Mouse (Mus musculus): ENCODE results near the gene Chst2. TPM values are rescaled to one million over a fixed set of nuclear protein-coding genes. Genes with fewer than 3 reads are reported as not detected.

Gene Chst2
- total and polyA plus RNA-seq, 3 experiments = not detected

DNA sequence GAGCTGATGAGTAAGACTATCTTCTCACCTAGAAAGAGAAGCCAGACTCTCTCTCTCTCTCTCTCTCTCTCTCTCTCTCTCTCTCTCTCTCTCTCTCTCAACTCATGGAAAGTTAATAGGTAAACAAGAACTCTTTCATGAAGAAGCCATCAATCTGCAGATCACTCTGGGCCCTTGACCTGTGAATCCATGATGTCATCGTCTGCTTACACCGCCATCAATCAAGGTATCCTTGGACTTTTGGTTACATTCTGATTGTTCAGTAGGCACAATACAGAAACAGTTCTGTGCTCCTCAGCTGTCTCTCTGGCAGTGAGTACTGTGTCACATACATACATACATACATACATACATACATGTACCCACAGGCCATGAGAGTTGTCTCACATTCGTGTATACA is 16.6 kb downstream of the Chst2 start:
- Histone ChIP-seq H3K36me3 (ENCODE audit: control insufficient read depth in 1 of 2, insufficient read depth in 2 of 2, low read length in 2 of 2) (no peaks in the 10 kb centered on the region), H3K79me2 (ENCODE audit: control insufficient read depth, insufficient read depth, low read length, poor library complexity) (no peaks in the 10 kb centered on the region), H3K9me3 (replicated peaks; ENCODE audit: insufficient read depth, low read length) (no peaks in the 10 kb centered on the region), H3K4me3 (ENCODE audit: control insufficient read depth in 1 of 2, insufficient read depth in 1 of 2, low read depth in 2 of 2, low read length in 2 of 2) (no peak overlapping the region), H3K27ac (ENCODE audit: control insufficient read depth, low read depth, low read length) (no peak overlapping the region), H3K4me1 (ENCODE audit: control insufficient read depth in 1 of 2, insufficient read depth in 2 of 2, low read length in 2 of 2) (no peaks in the 10 kb centered on the region), H3K9ac (ENCODE audit: control insufficient read depth, low read depth, low read length, poor library complexity, severe bottlenecking) (no peak overlapping the region), H3K27me3 (ENCODE audit: control insufficient read depth in 1 of 2, insufficient read depth in 2 of 2, low read length in 2 of 2) (no peaks in the 10 kb centered on the region)
- DNase-seq (ENCODE audit: low read depth, low spot score) = no peak
- TF ChIP-seq JUND (IDR thresholded peaks at IDR 0.05; ENCODE audit: low read depth, low read length) (no peak), ZMIZ1 (IDR thresholded peaks at IDR 0.05; ENCODE audit: low read depth, low read length) (no peak), TBP (IDR thresholded peaks at IDR 0.05; ENCODE audit: low read depth, low read length) (no peak), GABPA (IDR thresholded peaks at IDR 0.05; ENCODE audit: low read depth, low read length) (no peak), MAFK (IDR thresholded peaks at IDR 0.05; ENCODE audit: borderline replicate concordance, low read depth, low read length) (no peak), RCOR1 (IDR thresholded peaks at IDR 0.05; ENCODE audit: low read depth, low read length) (no peak), MEF2A (IDR thresholded peaks at IDR 0.05; ENCODE audit: extremely low read depth, insufficient replicate concordance, low read depth, low read length, poor library complexity, severe bottlenecking) (no peak), ZC3H11A (IDR thresholded peaks at IDR 0.05; ENCODE audit: low read depth, low read length) (no peak), POLR2A (IDR thresholded peaks at IDR 0.05; ENCODE audit: control insufficient read depth in 1 of 2, insufficient read depth in 1 of 2, low read depth in 1 of 2, low read length in 2 of 2, poor library complexity in 1 of 2) (no peak)

GRCm38 (mm10) chr9:95387881-95388380 is 18.6 kb downstream of the Chst2 start:
- H3K9me3 ChIP-seq (replicated peaks; ENCODE audit: insufficient read depth, low read length) = no peaks in the 10 kb centered on the region
- no peaks in the 10 kb centered on the region for H3K36me3 ChIP-seq (ENCODE audit: control insufficient read depth in 1 of 2, insufficient read depth in 2 of 2, low read length in 2 of 2)
- H3K27ac ChIP-seq (ENCODE audit: control insufficient read depth, low read depth, low read length) = no peak overlapping the region
- no peak for TF ChIP-seq MAFK (IDR thresholded peaks at IDR 0.05; ENCODE audit: borderline replicate concordance, low read depth, low read length)
- H3K9ac ChIP-seq (ENCODE audit: control insufficient read depth, low read depth, low read length, poor library complexity, severe bottlenecking) = no peak overlapping the region
- no peaks in the 10 kb centered on the region for H3K79me2 ChIP-seq (ENCODE audit: control insufficient read depth, insufficient read depth, low read length, poor library complexity)
- DNase-seq (ENCODE audit: low read depth, low spot score) = no peak
- no peaks in the 10 kb centered on the region for H3K4me1 ChIP-seq (ENCODE audit: control insufficient read depth in 1 of 2, insufficient read depth in 2 of 2, low read length in 2 of 2)
- no peak overlapping the region for H3K4me3 ChIP-seq (ENCODE audit: control insufficient read depth in 1 of 2, insufficient read depth in 1 of 2, low read depth in 2 of 2, low read length in 2 of 2)
- no peaks in the 10 kb centered on the region for H3K27me3 ChIP-seq (ENCODE audit: control insufficient read depth in 1 of 2, insufficient read depth in 2 of 2, low read length in 2 of 2)

DNA sequence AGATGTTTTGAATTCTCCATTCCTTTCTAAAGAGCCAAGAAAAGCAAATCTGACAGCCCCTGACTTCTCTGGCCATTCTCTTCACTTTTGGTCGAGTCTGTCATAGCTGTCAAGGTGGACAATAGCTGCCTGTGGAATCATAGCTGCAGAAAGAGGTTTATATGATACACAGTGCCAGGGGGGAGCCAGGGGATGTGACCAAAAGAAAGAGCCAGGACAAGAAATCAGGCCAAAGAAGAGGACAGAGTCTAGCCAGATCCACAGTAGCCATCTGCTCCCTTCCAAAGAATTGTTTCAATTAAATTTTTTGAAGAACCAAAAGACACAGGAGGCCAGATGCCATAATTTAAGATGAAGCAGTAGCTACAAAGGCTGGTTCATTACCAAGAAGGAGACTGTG is 30.6 kb downstream of the Chst2 start:
- Histone ChIP-seq H3K79me2 (ENCODE audit: control insufficient read depth, insufficient read depth, low read length, poor library complexity) (no peaks in the 10 kb centered on the region), H3K27me3 (ENCODE audit: control insufficient read depth in 1 of 2, insufficient read depth in 2 of 2, low read length in 2 of 2) (no peaks in the 10 kb centered on the region), H3K27ac (ENCODE audit: control insufficient read depth, low read depth, low read length) (no peak overlapping the region), H3K4me3 (ENCODE audit: control insufficient read depth in 1 of 2, insufficient read depth in 1 of 2, low read depth in 2 of 2, low read length in 2 of 2) (no peak overlapping the region), H3K4me1 (ENCODE audit: control insufficient read depth in 1 of 2, insufficient read depth in 2 of 2, low read length in 2 of 2) (no peaks in the 10 kb centered on the region), H3K36me3 (ENCODE audit: control insufficient read depth in 1 of 2, insufficient read depth in 2 of 2, low read length in 2 of 2) (no peaks in the 10 kb centered on the region), H3K9me3 (replicated peaks; ENCODE audit: insufficient read depth, low read length) (no peaks in the 10 kb centered on the region), H3K9ac (ENCODE audit: control insufficient read depth, low read depth, low read length, poor library complexity, severe bottlenecking) (no peak overlapping the region)
- TF ChIP-seq POLR2AphosphoS2 (IDR thresholded peaks at IDR 0.05; ENCODE audit: low read length) (no peak), JUND (IDR thresholded peaks at IDR 0.05; ENCODE audit: low read depth, low read length) (no peak), USF1 (IDR thresholded peaks at IDR 0.05; ENCODE audit: low read depth, low read length) (no peak), HCFC1 (IDR thresholded peaks at IDR 0.05; ENCODE audit: low read depth, low read length) (no peak), KAT2A (conservative IDR thresholded peaks at IDR 0.05; ENCODE audit: low read depth, low read length) (no peak), GATA1 (IDR thresholded peaks at IDR 0.05; ENCODE audit: low read depth, low read length) (no peak), TCF12 (IDR thresholded peaks at IDR 0.05; ENCODE audit: low read depth, low read length) (no peak), ZNF384 (IDR thresholded peaks at IDR 0.05; ENCODE audit: low read depth, low read length) (no peak), SMC3 (IDR thresholded peaks at IDR 0.05; ENCODE audit: low read depth, low read length) (no peak), EP300 (IDR thresholded peaks at IDR 0.05; ENCODE audit: low read depth in 1 of 2, low read length in 2 of 2) (no peak), MYC (IDR thresholded peaks at IDR 0.05; ENCODE audit: low read depth, low read length) (no peak), SIN3A (IDR thresholded peaks at IDR 0.05; ENCODE audit: low read length) (no peak), POLR2AphosphoS5 (IDR thresholded peaks at IDR 0.05; ENCODE audit: borderline replicate concordance, low read depth, low read length) (no peak), CTCF (IDR thresholded peaks at IDR 0.05 in 2 of 3, conservative IDR thresholded peaks at IDR 0.05 in 1 of 3; ENCODE audit: control insufficient read depth in 1 of 3, insufficient read depth in 1 of 3, low read depth in 2 of 3, low read length in 3 of 3, poor library complexity in 1 of 3, severe bottlenecking in 1 of 3) (no peak), MAFK (IDR thresholded peaks at IDR 0.05; ENCODE audit: borderline replicate concordance, low read depth, low read length) (no peak), CHD2 (IDR thresholded peaks at IDR 0.05; ENCODE audit: low read length) (no peak), POLR2A (IDR thresholded peaks at IDR 0.05; ENCODE audit: control insufficient read depth in 1 of 2, insufficient read depth in 1 of 2, low read depth in 1 of 2, low read length in 2 of 2, poor library complexity in 1 of 2) (no peak), MXI1 (IDR thresholded peaks at IDR 0.05; ENCODE audit: low read depth, low read length) (no peak), MEF2A (IDR thresholded peaks at IDR 0.05; ENCODE audit: extremely low read depth, insufficient replicate concordance, low read depth, low read length, poor library complexity, severe bottlenecking) (no peak)
- DNase-seq (ENCODE audit: low read depth, low spot score) = no peak
